Mouse (Mus musculus) right cerebral cortex, postnatal 10 days (tissue): ENCODE results near the gene Kifc3.

Experiments used
- DNase-seq, 2 experiments: peaks; one replicate each; pipeline ENCODE4 v3.0.0; 2021; ENCODE audit warnings: low spot score in 2 of 2

The Kifc3 gene

DNA sequence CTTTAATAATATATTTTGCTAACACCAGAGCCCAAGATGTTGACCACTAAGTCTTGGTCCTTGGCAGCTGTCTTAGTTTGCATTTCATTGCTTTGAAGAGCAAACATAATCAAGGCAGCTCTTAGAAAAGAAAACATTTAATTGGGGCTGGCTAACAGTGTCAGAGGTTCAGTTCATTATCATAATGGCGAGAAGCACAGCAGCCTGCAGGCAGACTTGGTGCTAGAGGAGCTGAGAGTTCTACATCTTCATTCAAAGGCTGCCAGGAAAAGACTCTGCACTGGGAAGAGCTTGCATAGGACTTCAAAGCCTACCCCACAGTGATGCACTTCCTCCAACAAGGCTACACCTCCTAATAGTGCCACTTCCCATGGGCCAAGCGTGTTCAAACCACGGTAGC, 45.5 kb downstream of the Kifc3 start:
- DNase-seq = no peak

DNA sequence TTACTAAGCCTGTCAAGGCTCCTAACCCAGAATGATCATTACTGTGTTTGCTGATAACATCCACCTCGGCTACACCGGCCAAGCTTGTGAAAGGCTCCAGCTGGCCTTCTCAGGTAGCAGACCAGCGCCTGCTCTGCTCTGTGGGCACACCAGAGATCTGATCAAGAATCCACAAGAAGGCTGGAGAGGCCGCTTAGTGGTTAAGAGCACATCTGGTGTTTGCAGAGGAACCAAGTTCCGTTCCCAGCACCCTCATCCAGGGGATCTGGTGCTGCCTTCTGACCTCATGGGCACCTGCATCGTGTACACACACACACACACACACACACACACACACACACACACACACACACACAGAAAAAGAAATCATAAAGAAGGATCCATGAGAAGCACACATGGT, 46.5 kb downstream of the Kifc3 start:
- DNase-seq = no peak

DNA sequence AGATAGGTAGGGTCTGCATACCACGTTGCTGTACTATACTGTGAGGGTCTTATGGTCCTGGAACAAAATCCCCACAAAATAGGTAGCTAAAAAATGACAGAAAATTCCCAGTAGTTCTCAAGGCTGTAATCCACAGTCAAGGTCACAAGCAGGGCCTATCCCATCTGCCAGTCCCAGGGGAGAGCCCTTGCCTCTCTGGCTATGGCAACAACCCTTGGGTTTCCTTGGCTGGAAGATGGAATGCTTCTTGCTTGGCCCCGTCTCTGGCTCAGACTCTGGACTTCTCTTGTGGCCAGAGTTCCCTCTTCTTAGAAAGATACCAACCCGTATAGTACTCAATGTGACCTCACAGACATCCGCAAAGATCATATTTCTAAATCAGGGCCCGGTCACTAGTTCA, 47.3 kb downstream of the Kifc3 start:
- DNase-seq = no peak

DNA sequence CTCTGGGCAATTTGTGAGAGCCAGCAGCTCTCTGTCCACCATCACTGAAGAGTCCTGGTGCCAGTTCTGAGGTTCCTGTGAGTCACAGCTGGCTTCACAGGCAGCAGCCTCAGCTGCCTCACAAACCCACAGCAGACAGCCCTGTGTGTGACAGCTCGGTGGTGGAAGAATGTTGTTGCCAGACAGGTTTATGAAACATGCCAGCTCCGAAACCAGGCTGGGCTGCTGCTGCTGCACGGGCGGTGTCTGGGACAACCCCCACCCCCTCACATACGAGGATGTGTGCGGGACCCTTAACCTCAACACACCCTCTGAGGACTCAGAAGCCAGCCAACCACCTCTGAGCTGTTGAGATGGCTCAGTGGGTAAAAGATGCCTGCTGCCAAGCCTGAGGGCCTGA, 48.0 kb downstream of the Kifc3 start:
- DNase-seq = no peak

DNA sequence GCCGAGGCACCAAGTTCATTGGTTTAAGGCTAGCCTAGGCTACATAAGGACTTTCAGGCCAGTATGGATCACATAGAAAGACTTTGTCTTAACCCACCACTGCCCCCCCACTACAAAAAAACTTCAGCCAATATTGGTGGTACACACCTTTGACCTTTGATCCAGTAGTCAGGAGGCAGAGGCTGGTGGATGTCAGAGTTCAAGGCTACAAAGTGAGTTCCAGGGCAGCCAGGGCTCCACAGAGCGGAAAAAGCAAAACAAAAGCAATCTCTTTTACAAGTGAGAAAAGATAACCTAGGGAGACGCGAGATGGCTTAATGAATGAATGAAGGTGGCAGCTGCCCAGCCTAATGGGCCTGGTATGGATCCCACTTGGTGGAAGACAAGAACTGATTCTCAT, 48.6 kb downstream of the Kifc3 start:
- no peak for DNase-seq

DNA sequence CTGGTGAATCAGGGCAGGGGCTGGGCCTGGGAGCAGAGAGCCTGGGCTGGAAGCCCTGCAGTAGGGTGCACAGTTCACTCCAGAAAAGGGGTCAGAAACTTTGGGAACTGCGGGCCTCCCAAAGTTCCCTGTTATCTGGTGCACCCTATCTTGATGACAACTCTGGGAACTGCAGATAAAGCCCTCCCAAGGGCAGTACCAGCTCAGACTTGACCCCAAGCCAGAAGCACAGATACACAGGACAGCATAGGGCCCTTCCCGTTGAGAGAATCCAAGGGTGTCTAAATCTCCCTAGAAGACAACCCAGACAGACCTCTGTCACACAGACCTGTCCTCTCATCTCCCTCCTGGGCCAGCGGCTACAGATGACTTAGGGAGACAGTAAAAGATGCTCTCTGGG, 52.0 kb downstream of the Kifc3 start:
- DNase-seq = no peak

DNA sequence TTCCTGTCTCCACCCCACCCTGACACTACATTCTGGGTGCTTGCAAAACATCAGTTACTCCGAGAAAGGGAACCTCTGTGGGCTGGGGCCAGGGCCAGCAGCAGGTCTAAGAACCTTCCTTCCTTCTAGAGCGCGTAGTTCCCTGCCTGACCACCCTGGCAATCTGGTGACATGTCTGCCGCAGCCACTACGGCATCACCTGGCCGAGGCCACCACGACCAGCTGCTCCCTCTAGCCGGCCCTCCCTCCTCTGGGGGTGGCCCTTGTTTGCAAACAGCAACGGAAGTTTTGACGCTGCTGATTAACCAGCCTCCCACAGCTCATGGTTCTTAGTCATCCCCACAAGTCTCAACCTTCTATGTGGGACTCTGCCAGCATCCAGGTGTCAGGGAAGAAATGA, 53.2 kb downstream of the Kifc3 start:
- no peak for DNase-seq

DNA sequence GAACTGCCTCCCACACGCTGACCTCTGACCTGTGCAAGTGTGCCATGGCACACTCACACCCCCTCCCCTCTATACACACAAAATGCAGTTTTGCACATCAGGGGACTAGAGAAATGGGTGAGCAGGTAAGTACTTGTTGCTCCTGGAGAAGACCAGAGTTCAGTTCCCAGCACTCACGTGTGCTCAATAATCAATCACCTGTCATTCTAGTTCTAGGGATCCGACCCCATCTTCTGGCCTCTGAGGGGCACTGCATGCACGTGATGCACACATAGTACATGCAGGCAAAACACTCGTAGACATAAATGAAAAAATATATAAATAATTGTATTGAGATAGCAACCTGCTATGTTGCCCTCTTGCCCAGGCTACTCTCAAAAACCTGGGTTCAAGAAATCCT, 55.8 kb downstream of the Kifc3 start:
- no peak for DNase-seq

DNA sequence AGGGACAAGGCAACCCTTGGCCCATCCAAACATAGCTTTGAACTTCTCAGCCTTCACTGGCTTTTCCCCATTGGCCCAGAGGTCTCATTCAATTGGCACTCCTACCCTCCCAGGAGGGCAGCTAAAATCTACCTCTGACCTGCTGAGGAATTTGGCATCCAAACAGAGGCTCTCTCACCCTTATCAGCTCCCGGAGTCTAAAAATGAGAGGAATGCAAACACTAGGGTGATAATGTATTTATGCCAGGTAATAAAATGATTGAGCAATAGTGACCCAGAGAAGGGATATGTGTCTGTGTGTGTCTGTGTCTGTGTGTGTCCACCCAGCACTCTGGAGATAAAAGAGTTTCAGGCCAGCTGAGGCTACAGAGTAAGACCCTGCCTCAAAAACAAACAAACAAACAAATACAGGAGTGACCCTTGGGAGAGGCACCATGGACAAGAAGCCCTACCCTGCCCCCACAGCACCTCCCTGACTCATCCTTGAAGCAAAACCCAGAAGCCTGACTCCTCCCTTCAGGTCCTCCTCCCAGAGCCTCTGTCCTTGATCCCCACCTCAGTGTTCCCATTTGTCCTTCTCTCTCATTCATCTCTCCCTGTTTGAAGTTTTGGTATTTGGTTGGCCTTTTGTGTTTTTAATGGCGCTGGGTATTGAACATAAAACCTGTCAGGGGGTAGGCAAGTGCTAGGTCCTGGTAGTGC, 56.4 kb downstream of the Kifc3 start:
- no peak for DNase-seq

DNA sequence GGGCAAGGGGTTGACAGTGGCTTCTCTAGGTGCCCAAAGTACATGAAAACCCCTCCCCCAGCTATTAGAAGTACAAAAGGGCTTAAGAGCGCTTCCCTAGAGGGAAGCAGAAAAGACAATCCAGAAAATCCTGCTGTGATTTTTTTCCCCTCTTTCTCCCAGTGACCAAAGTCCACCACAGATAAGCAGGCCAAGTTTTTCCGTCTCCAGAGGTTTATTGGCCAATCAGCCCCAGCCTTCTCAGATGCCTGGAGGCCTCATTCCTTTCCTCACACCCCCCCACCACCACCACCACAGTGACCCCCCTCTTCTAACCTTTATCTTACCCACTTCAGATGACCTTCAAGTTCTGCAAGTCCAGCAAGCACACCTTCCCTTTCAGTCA, 58.0 kb downstream of the Kifc3 start:
- no peak for DNase-seq

DNA sequence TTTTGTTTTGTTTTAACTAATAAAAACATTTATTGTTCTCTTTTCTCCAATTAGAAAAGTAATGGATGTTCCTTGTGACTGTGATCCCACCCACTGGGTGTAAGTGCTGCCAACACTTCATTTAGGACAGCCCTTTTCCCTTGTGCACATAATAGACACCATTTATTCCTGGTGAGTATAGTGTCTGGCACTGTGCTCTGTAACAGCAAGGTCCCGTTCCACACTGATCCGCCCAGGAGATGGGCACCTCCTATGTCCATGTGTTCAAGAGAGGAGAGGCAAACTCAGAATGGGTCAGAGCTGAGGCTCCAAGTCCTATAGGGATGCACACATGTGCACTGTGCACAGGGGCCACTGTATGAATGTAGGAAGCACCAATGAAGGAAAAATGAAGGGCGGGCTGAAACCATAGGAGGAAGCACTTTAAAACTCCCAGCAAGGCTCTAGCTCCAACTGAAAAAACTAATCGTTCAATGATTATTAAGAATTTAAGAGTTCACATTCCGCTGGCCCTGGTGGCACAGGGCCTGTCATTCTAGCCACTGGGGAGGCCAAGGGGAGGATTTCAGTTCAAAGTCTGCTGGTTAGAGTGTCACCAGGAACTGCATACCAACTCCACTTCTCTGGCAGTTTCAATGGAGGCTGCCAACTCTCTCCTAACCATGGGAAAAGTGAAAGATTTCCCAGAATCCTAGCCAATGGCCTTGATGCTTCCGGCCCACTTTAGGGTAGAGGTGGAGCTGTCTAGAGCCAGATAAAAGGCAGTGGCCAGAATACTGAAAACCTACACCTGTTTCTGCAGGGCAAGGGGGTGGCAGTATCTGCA, 58.6 kb downstream of the Kifc3 start:
- DNase-seq = no peak

DNA sequence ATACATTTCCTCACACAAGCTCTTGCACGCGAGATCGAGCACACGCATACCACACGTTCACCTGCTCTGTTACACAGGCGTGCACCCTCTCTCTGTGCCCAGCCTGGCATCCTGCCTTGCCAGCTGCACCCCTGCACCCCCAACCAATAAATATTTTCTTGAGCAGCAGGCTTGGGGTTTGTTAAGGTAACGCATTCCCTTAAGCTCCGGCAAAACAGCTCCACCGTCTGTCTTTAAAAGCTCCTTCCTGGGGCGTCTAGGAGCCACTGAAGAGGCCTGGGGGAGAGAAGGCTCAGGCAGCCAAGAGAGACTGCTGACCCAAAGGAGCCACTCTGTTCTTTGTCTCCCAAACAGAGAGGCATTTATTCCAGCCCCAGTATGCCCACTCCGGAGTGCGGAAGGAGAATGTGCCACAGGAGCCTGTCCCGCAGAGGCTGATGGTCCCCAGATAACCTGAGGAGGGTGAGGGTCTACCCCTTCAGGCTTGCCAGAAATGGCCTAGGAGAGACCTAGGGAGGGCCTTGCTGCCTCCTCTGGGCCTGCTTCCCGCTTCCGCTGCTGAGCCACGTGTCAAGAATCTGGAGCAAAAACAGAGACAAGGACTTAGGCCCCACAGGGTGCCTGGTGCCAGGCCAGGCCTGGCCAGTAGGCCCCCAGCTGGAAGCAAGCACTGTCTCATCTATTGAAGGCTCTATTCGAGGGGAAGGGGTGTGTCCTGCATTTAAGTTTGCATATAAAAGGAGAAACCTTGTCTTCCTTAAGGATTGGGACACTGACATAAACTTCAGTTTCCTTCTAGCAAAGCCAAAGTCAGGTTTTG, 59.4 kb downstream of the Kifc3 start:
- peak; percentile 70 to 79 for DNase-seq

DNA sequence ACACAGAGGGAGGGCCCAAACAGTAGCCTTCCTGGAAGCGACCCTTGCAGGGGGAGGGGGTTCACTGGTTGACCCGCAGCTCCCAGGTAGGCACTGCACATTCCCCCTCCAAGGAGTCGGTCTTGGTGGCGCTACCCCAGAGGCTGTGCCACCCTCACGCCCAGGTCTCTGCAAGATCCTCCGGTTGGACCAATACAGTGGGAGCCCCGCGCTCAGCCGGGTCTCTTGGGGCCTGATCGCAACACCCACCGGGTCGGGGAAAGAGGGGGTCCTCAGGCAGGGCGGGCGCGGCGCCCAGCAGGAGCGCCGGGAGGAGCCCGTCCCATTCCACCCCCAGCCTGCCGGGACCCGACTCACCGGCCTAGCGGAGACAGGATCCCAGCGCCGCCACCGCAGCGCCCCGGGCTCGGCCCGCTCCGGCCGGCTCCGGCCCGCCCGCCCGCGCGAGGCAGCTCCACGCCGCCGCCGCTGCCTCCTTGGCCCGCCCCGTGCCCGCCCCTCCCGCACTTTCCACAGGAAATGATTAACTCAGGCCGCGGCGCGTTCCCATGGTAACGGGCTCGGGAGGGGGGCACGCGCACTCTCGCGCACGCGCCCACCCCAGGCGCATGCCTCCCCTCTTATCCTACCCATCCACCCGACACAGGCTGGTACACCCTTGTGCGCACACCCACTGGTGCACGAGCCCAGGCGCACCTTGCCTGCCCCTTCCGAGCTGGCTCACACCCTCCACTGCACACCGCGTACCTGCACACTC, 60.4 kb downstream of the Kifc3 start:
- peak; percentile 95 to 96 for DNase-seq

DNA sequence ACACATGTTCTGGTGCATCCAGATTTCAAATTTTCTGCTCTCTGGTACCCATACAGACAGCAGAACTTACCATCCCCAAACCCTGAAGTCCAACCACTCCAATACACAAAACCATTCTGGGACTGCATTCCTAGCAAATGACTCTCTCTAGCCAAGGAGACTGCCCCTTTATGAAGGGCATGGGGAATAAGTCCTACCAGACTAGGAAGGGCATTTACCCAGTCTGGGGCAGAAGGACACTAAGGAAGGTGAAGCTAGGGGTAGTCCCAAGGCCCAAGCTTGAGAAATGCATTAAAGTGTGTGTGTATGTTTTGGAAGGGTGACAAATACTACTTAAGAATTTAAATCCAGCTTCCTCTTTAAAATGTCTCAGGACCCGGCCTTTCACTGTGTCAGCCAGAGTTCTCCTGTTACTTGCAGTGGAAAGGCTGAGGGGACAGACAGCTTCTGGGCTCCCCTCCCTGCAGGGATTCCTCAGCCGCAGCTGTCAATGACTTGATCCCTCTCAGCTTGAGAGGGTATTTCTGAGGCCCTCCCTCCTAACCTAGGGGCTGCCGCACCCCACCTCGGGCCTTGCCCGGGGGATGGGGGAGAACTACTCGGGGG, 61.0 kb downstream of the Kifc3 start:
- no peak for DNase-seq

DNA sequence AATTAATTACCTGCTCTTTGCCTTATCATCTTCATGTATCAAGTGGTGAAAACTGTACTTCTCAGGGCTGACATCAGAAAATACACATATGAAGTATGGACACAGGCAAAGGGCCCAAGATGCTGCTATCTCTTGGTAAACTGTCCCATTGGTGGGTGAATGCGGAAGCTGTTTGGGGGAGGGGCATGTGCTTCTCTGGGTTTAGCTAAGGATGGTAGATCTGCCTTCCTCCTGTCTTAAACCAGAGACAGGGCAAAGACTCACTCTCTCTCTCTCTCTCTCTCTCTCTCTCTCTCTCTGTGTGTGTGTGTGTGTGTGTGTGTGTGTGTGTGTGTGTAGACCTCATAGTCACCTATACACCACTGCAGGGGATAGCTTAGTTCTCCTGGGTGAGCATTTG, 61.6 kb downstream of the Kifc3 start:
- no peak for DNase-seq

DNA sequence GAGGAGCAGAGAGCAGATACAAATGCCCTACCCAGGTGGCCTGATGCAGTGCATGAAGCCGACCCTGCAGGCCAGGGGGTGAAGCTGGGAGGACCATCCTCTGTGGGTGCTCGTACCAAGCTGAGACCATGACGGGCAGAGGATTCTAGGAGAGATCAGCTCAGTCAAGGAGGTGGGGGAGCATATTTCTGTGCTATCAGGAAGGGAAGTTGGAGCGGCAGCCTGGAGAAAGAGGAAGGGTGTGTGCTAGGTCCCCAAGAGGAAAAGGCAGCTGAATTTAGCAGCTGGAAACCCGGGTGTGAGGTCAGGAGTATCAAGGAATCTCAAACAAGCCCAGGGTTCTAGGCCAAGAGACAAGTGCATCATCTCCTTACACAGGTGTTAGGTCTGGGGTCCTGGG, 62.1 kb downstream of the Kifc3 start:
- DNase-seq = no peak

DNA sequence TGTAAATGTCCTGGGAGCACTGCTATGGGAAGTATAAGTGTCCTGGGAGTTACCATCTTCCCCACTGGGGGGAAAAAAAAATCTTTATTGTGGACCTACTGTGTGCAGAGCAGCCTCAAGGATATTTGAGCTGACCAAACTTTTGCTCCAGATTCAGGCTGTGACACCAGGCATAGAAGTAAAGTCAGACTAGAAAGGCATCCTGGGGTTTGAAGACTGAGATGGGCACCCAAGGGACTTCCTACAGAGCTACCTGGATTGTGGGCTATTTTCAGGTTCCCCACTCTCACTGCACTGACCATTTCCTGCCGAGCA, 63.6 kb downstream of the Kifc3 start:
- DNase-seq = no peak

DNA sequence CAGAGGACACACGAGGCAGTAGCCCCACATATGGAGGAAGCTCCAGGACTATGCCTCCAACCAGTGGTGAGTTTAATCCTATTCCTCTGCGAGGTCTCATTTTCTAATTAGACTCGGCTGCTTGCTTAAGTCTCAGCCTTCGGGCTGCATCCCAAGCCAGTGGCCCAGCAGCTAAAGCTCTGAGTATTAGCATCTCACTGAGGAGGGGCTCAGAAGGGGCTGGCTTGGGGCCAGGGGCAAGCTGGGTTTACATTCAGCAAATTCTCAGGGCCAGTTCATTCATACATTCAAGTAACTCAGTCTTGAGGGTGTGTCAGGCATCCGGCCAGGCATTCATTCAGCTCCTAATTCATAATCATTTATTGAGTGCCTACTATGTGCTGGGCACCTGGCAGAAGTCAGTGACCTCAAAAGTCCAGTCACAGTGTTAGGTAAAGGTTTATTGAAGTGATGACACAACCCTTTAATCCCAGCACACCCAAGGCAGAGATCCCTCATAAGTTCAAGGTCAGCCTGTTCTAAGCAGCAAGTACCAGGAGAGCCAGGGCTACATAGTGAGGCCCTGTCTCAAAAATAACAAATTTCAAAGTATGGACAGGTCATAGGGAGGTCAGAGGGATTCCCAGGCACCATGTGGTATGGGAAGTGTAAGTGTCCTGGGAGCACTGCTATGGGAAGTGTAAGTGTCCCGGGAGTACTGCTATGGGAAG, 64.1 kb downstream of the Kifc3 start:
- peak; percentile 68 to 70 for DNase-seq

DNA sequence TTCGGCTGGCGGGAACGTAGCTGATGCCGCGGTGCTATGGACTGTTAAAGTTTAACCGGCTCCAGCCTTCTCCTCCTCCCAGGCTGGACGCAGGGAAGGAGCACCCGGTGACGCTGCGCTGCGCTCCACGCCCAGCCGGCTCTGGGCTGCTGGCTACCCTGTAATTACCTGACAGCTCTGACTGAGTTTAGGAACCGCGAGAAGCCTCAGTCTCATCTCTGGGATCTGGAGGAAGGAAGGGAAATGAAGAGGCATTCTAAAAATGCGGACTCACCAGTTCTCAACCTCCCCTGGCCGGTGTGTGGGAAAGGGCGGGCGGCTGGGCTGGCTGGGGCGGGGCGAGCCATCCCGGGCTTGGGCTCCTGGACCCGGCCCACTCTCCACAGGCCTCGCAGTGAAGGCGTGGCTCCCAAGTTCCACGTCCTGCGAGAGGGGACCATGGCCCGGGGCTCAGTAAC, 64.9 kb downstream of the Kifc3 start:
- DNase-seq = no peak

DNA sequence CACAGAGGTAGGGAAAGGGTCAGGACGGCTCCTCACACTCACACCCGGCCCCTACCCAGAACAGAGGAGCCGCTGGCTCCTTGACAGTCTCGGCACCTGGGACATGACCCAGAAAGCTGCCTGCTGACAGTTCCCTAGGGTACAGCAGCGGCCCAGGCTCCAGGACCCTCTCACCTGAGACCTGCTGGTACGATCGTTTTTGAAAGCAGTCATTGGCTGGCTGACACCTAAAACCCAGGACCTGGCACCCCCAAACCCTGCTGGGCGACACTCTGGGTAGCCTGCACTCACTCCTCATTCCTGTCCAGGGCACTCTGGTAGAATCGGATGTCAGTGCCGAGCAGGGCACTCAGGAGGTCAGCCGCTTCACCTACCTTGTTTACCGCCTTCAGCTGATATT, 65.4 kb downstream of the Kifc3 start:
- no peak for DNase-seq

DNA sequence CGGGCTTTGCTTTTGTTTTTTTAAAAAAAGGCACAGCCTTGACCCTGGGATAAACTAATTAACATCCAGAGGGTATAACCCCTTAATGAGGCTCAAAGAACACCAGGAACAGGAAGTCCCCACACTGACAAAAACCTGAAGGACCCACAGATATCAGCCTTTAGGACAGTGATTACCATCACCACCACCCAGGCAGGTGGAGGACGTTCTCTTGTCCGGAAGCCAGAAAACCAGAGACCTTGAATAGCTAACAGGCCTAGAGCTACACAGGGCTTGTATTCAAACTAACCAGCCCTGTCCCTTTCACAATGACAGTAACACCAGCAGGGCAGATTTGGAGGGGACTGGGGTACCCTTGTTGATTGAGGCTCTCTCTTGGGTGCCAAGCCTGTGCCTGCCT, 66.4 kb downstream of the Kifc3 start:
- DNase-seq = no peak
